Mouse (Mus musculus): ENCODE data around the gene Pou3f1. TPM values are rescaled to one million over a fixed set of nuclear protein-coding genes. Genes with fewer than 3 reads are reported as not detected.

Pou3f1 gene
- total and polyA plus RNA-seq, 3 experiments: 0.04 to 0.16 (median 0.08) TPM

GRCm38 (mm10) chr4:124615406-124615960 lies 41.1 kb upstream of the Pou3f1 start:
- H3K9ac ChIP-seq (ENCODE audit: low read depth, low read length): no peak overlapping the region
- H3K4me1 ChIP-seq (ENCODE audit: control insufficient read depth, insufficient read depth, low read length): no peaks in the 10 kb centered on the region
- H3K27ac ChIP-seq: no peak overlapping the region
- 60% methylated on average over 14 of the region's 14 CpGs for whole genome bisulfite sequencing
- TF ChIP-seq POLR2A (IDR thresholded peaks at IDR 0.05; ENCODE audit: insufficient read depth, low read depth, low read length): no peak
- TF ChIP-seq CTCF (IDR thresholded peaks at IDR 0.05): no peak
- no peak for TF ChIP-seq EP300 (IDR thresholded peaks at IDR 0.05; ENCODE audit: insufficient read depth, low read depth, low read length)
- H3K4me3 ChIP-seq: no peak overlapping the region
- H3K27me3 ChIP-seq (ENCODE audit: control insufficient read depth, insufficient read depth, low read length): no peaks in the 10 kb centered on the region
- H3K79me2 ChIP-seq (replicated peaks; ENCODE audit: control insufficient read depth, insufficient read depth, low read length): no peaks in the 10 kb centered on the region
- intact Hi-C loops (cut with DNase I): no loop called here
- no peak for DNase-seq
- H3K36me3 ChIP-seq (ENCODE audit: control insufficient read depth, insufficient read depth, low read length): no peaks in the 10 kb centered on the region

- no peaks in the 10 kb centered on the region for H3K36me3 ChIP-seq (ENCODE audit: control insufficient read depth, insufficient read depth, low read length)
- no peaks in the 10 kb centered on the region for H3K27me3 ChIP-seq (ENCODE audit: control insufficient read depth, insufficient read depth, low read length)
- 78% methylated on average over 9 of the region's 9 CpGs for WGBS
- no peak overlapping the region for H3K4me3 ChIP-seq
- no peak overlapping the region for H3K9ac ChIP-seq (ENCODE audit: low read depth, low read length)
- no peak for DNase-seq
- H3K4me1 ChIP-seq (ENCODE audit: control insufficient read depth, insufficient read depth, low read length): no peaks in the 10 kb centered on the region
- H3K27ac ChIP-seq: no peak overlapping the region
- TF ChIP-seq POLR2A (IDR thresholded peaks at IDR 0.05; ENCODE audit: insufficient read depth, low read depth, low read length): no peak
- no peak for TF ChIP-seq EP300 (IDR thresholded peaks at IDR 0.05; ENCODE audit: insufficient read depth, low read depth, low read length)
- TF ChIP-seq CTCF (IDR thresholded peaks at IDR 0.05): no peak
- no peaks in the 10 kb centered on the region for H3K79me2 ChIP-seq (replicated peaks; ENCODE audit: control insufficient read depth, insufficient read depth, low read length)
- intact Hi-C loops (cut with DNase I): no loop called here
Measured at GRCm38 (mm10) chr4:124615986-124616385, 40.6 kb upstream of the Pou3f1 start.

DNA sequence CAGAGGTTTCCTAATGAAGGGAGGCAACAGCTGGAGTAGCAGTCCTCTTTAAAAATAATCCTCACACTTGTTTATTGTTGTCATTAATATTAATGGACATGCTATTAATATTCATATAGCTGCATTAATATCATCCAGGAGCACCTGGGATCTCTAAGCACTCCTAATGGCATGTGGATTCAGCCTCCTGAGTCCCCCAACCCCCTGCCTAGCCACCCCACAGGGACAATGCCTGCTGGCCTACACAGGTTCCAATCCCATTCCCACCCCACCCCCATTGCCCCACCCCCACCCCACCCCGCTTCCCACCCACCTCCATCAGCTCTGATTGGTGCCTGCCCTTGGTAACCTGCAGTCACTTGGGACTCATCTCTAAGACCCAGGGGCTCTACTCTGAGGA lies 40.0 kb upstream of the Pou3f1 start:
- Histone ChIP-seq H3K27me3 (ENCODE audit: control insufficient read depth, insufficient read depth, low read length) (no peaks in the 10 kb centered on the region), H3K9ac (ENCODE audit: low read depth, low read length) (no peak overlapping the region), H3K27ac (no peak overlapping the region), H3K79me2 (replicated peaks; ENCODE audit: control insufficient read depth, insufficient read depth, low read length) (no peaks in the 10 kb centered on the region), H3K4me1 (ENCODE audit: control insufficient read depth, insufficient read depth, low read length) (no peaks in the 10 kb centered on the region), H3K36me3 (ENCODE audit: control insufficient read depth, insufficient read depth, low read length) (no peaks in the 10 kb centered on the region), H3K4me3 (no peak overlapping the region)
- DNase-seq: no peak
- no peak for TF ChIP-seq CTCF (IDR thresholded peaks at IDR 0.05)
- no peak for TF ChIP-seq EP300 (IDR thresholded peaks at IDR 0.05; ENCODE audit: insufficient read depth, low read depth, low read length)
- WGBS: 46% methylated on average over 1 of the region's 1 CpGs
- intact Hi-C loops (cut with DNase I): no loop called here

DNA sequence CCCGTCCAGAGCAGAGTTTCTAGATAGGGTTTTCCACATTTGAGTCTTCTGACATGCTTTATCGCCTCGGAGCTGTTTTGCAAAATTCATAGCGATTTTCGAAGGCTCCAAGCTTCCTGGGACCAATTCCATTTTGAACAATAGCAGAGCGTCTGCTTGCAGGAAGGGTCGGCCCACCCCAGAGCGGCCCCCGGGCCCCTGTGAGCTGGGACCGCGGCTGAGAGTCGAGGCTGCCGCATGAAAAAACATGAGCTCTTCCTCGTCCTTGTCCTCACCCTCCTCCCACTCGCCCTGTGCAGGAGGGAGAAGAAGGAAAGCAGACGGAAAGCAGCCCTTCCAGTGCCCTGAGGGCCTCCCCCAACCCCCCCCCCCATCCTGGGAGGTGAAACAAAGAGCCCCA lies 38.0 kb upstream of the Pou3f1 start:
- Histone ChIP-seq H3K9ac (ENCODE audit: low read depth, low read length) (no peak overlapping the region), H3K27me3 (ENCODE audit: control insufficient read depth, insufficient read depth, low read length) (no peaks in the 10 kb centered on the region), H3K4me1 (ENCODE audit: control insufficient read depth, insufficient read depth, low read length) (no peaks in the 10 kb centered on the region), H3K36me3 (ENCODE audit: control insufficient read depth, insufficient read depth, low read length) (no peaks in the 10 kb centered on the region), H3K79me2 (replicated peaks; ENCODE audit: control insufficient read depth, insufficient read depth, low read length) (no peaks in the 10 kb centered on the region), H3K27ac (no peak overlapping the region), H3K4me3 (no peak overlapping the region)
- WGBS: 9% methylated on average over 16 of the region's 16 CpGs
- DNase-seq: no peak
- TF ChIP-seq CTCF (IDR thresholded peaks at IDR 0.05) (no peak), EP300 (IDR thresholded peaks at IDR 0.05; ENCODE audit: insufficient read depth, low read depth, low read length) (no peak), POLR2A (IDR thresholded peaks at IDR 0.05; ENCODE audit: insufficient read depth, low read depth, low read length) (no peak)
- intact Hi-C loops (cut with DNase I): no loop called here

DNA sequence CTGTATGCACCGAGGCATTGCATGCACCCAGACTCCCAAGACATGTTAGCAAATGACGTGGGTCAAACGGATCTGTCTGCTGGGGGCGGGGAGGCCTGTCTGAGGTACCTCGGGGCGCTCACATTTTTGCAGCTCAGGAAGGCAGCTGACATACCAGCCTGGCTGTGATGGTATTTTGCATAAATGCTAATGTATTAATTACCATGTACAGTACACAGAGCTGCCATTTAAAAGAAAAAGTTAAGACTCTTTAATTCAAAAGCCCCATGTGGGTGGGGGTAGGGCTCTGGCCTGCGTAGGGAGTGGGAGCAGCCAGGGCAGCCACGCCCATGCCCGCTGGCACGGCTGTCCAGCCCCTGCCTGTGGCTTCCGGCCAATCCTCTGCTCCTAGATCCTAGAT lies 35.2 kb upstream of the Pou3f1 start:
- H3K4me3 ChIP-seq: no peak overlapping the region
- H3K36me3 ChIP-seq (ENCODE audit: control insufficient read depth, insufficient read depth, low read length): no peaks in the 10 kb centered on the region
- no peak for DNase-seq
- H3K27ac ChIP-seq: no peak overlapping the region
- no peaks in the 10 kb centered on the region for H3K27me3 ChIP-seq (ENCODE audit: control insufficient read depth, insufficient read depth, low read length)
- intact Hi-C loops (cut with DNase I): no loop called here
- H3K4me1 ChIP-seq (ENCODE audit: control insufficient read depth, insufficient read depth, low read length): no peaks in the 10 kb centered on the region; the same call in 1 of the 2 replicates
- TF ChIP-seq CTCF (IDR thresholded peaks at IDR 0.05) (no peak), POLR2A (IDR thresholded peaks at IDR 0.05; ENCODE audit: insufficient read depth, low read depth, low read length) (no peak), EP300 (IDR thresholded peaks at IDR 0.05; ENCODE audit: insufficient read depth, low read depth, low read length) (no peak)
- no peaks in the 10 kb centered on the region for H3K79me2 ChIP-seq (replicated peaks; ENCODE audit: control insufficient read depth, insufficient read depth, low read length)
- H3K9ac ChIP-seq (ENCODE audit: low read depth, low read length): no peak overlapping the region
- WGBS: 65% methylated on average over 11 of the region's 11 CpGs

DNA sequence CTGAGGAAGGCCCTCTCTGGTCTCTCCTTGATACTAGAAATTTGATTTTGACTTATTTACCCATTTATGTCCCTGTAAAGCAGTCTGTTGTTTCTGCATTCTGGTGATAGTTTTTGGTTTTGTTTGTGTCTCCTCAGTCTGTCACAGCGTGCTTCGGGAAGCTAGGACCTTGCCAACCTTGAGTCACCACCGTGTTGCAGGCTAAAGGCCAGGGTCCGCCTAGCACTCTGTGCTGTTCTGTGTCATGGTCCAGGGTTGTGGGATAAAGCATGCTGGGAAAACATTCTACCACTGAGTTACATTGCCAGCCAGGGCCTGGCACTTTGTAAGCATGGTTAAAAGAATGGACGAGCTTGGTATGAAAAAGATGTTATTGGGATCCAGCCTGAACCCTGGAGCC lies 34.0 kb upstream of the Pou3f1 start:
- Histone ChIP-seq H3K27ac (no peak overlapping the region), H3K27me3 (ENCODE audit: control insufficient read depth, insufficient read depth, low read length) (no peaks in the 10 kb centered on the region), H3K79me2 (replicated peaks; ENCODE audit: control insufficient read depth, insufficient read depth, low read length) (no peaks in the 10 kb centered on the region), H3K4me3 (no peak overlapping the region), H3K36me3 (ENCODE audit: control insufficient read depth, insufficient read depth, low read length) (no peaks in the 10 kb centered on the region), H3K4me1 (ENCODE audit: control insufficient read depth, insufficient read depth, low read length) (no peaks in the 10 kb centered on the region; the same call in 1 of the 2 replicates), H3K9ac (ENCODE audit: low read depth, low read length) (no peak overlapping the region)
- no peak for TF ChIP-seq CTCF (IDR thresholded peaks at IDR 0.05)
- no peak for TF ChIP-seq POLR2A (IDR thresholded peaks at IDR 0.05; ENCODE audit: insufficient read depth, low read depth, low read length)
- no peak for TF ChIP-seq EP300 (IDR thresholded peaks at IDR 0.05; ENCODE audit: insufficient read depth, low read depth, low read length)
- DNase-seq: no peak
- WGBS: 74% methylated on average over 5 of the region's 5 CpGs
- intact Hi-C loops (cut with DNase I): no loop called here
